28 mouse cellular contexts compared by ENCODE assay signal in genomic region chr11:106306065-106306385, GRCm38 (mm10). TPM values are rescaled to one million over a fixed set of nuclear protein-coding genes. Genes with fewer than 3 reads are reported as not detected.
"Had no signal": no experiment of that assay in that cellular context is flagged by ENCODE, and none has a peak within 500 bp of the region (broad histone marks: within the 10 kb centered on the region; RNA-seq: fewer than 3 reads in every experiment).

No protein-coding gene starts in this region.

- H3K4me1 ChIP-seq: limb, embryonic 12.5 days; liver, embryonic 13.5 days; midbrain, embryonic 12.5 days; midbrain, embryonic 15.5 days; neural tube, embryonic 13.5 days had no signal

- H3K9ac ChIP-seq: limb, embryonic 12.5 days; limb, embryonic 15.5 days; liver, embryonic 13.5 days; lung, embryonic 15.5 days; midbrain, embryonic 12.5 days; midbrain, embryonic 15.5 days; neural tube, embryonic 13.5 days had no signal

- H3K27me3 ChIP-seq: limb, embryonic 12.5 days; limb, embryonic 15.5 days; liver, embryonic 13.5 days; lung, embryonic 15.5 days; midbrain, embryonic 12.5 days; midbrain, embryonic 15.5 days; neural tube, embryonic 13.5 days had no signal

- H3K4me3 ChIP-seq: limb, embryonic 12.5 days; limb, embryonic 15.5 days; liver, embryonic 13.5 days; lung, embryonic 15.5 days; midbrain, embryonic 12.5 days; midbrain, embryonic 15.5 days; myocyte; neural tube, embryonic 13.5 days had no signal

- H3K9me3 ChIP-seq: limb, embryonic 12.5 days; limb, embryonic 15.5 days; liver, embryonic 13.5 days; lung, embryonic 15.5 days; midbrain, embryonic 12.5 days; midbrain, embryonic 15.5 days; neural tube, embryonic 13.5 days had no signal

- H3K36me3 ChIP-seq: limb, embryonic 12.5 days; limb, embryonic 15.5 days; liver, embryonic 13.5 days; lung, embryonic 15.5 days; midbrain, embryonic 12.5 days; midbrain, embryonic 15.5 days; neural tube, embryonic 13.5 days had no signal

- DNase-seq: kidney, adult 2 months; kidney, postnatal 25 days; layer of hippocampus, postnatal 36 days; left cerebral cortex, postnatal 4 days; liver, embryonic 13.5 days; lung, adult 18-20 months; lung, postnatal 10 days; retina, postnatal 1 day; right cerebral cortex, postnatal 25 days; thymus, adult 2 months; thymus, postnatal 14 days; thymus, postnatal 4 days had no signal

- H3K4me2 ChIP-seq: limb, embryonic 12.5 days; limb, embryonic 15.5 days; liver, embryonic 13.5 days; lung, embryonic 15.5 days; midbrain, embryonic 12.5 days; midbrain, embryonic 15.5 days; neural tube, embryonic 13.5 days had no signal

- ATAC-seq: intestine, postnatal 0 days; midbrain, embryonic 15.5 days had no signal

- H3K27ac ChIP-seq: limb, embryonic 12.5 days; limb, embryonic 15.5 days; liver, embryonic 13.5 days; lung, embryonic 15.5 days; midbrain, embryonic 12.5 days; midbrain, embryonic 15.5 days; neural tube, embryonic 13.5 days; stomach, postnatal 0 days had no signal

RNA-seq across cellular contexts. Expression of gene Gh, which starts 4.4 kb away (rescaled TPM):
- total RNA-seq: layer of hippocampus, postnatal 10 days; layer of hippocampus, postnatal 36 days; left cerebral cortex, postnatal 14 days; left cerebral cortex, postnatal 4 days; megakaryocyte, adult 5-6 weeks had no signal
- polyA plus RNA-seq: intestine, embryonic 14.5 days; intestine, postnatal 0 days; kidney, postnatal 0 days; limb, embryonic 12.5 days; limb, embryonic 15.5 days; liver, embryonic 13.5 days; lung, embryonic 15.5 days; midbrain, embryonic 12.5 days; midbrain, embryonic 15.5 days; myocyte; neural tube, embryonic 13.5 days; stomach, embryonic 14.5 days; stomach, postnatal 0 days had no signal

RNA-seq across cellular contexts. Expression of gene Cd79b, which starts 8.5 kb away (rescaled TPM):
- total RNA-seq: left cerebral cortex, postnatal 14 days had no signal
- polyA plus RNA-seq: myocyte had no signal

RNA-seq across cellular contexts. Expression of gene Tcam1, which starts 29.6 kb away (rescaled TPM):
- total RNA-seq: neutrophil, adult 5-6 weeks had no signal

RNA-seq across cellular contexts. Expression of gene Scn4a, which starts 47.1 kb away (rescaled TPM):
- total RNA-seq: layer of hippocampus, postnatal 36 days; left cerebral cortex, postnatal 4 days had no signal
- polyA plus RNA-seq: midbrain, embryonic 12.5 days; midbrain, embryonic 15.5 days; neural tube, embryonic 13.5 days; stomach, embryonic 14.5 days had no signal
